8 mouse cellular contexts compared by ENCODE assay signal in genomic region chr4:83417160-83417819, GRCm38 (mm10). TPM values are rescaled to one million over a fixed set of nuclear protein-coding genes. Genes with fewer than 3 reads are reported as not detected.
A peak's percentile ranks its signal among the peaks of the same experiment; 100 is the strongest.
DNase-seq lines count a peak whose midpoint lies in the region; ATAC-seq lines count a peak whose summit lies in the region.

Snapc3 (plus strand) TSS chr4:83417724.

- H3K4me2 ChIP-seq in hindbrain, embryonic 14.5 days (replicated peaks): peak within 1 kb of the TSS; percentile 66

- H3K9ac ChIP-seq in hindbrain, embryonic 14.5 days: peak within 1 kb of the TSS; percentile 92

- peak within 1 kb of the TSS; percentile 88 for H3K27ac ChIP-seq in hindbrain, embryonic 14.5 days

- H3K4me1 ChIP-seq in hindbrain, embryonic 14.5 days (replicated peaks; ENCODE audit: control insufficient read depth, insufficient read depth, low read length): peaks cover 18% of the 10 kb centered on the region

- peak; percentile 99 for ATAC-seq in hindbrain, embryonic 14.5 days (ENCODE audit: low FRiP score)

- DNase-seq in R1 (ENCODE audit: low read depth, low spot score): peak; percentile 98
- peak; percentile 97 to 98 for DNase-seq in cerebellum, postnatal 25 days
- DNase-seq in frontal cortex, postnatal 25 days (ENCODE audit: low spot score in 2 of 2): peak; percentile 91
- peak; percentile 97 for DNase-seq in hindbrain, embryonic 14.5 days (ENCODE audit: low spot score)
- DNase-seq in layer of hippocampus, postnatal 36 days: peak; percentile 96 to 97
- peak; percentile 98 for DNase-seq in lung, postnatal 36 days
- peak; percentile 97 for DNase-seq in retina, postnatal 1 day
- peak; percentile 88 to 95 for DNase-seq in urinary bladder, adult 18-20 months (ENCODE audit: low spot score in 2 of 2)

- H3K27me3 ChIP-seq in hindbrain, embryonic 14.5 days (ENCODE audit: control insufficient read depth, insufficient read depth, low read length): no peaks in the 10 kb centered on the region

- 2% methylated on average over 41 of the region's 41 CpGs for WGBS in hindbrain, embryonic 14.5 days

- H3K36me3 ChIP-seq in hindbrain, embryonic 14.5 days (replicated peaks; ENCODE audit: control insufficient read depth, insufficient read depth): peaks cover 8% of the 10 kb centered on the region; the same call in 1 of the 2 replicates

- no peaks in the 10 kb centered on the region for H3K9me3 ChIP-seq in hindbrain, embryonic 14.5 days (ENCODE audit: control insufficient read depth, low read length)

- H3K4me3 ChIP-seq in hindbrain, embryonic 14.5 days (replicated peaks; ENCODE audit: low read length): peak within 1 kb of the TSS; percentile 82

RNA-seq across cellular contexts. Expression of gene Snapc3, which starts in this region (rescaled TPM):
- polyA plus RNA-seq in hindbrain, embryonic 14.5 days (2014; fragmentation: Nextera tagmentation; extraction: Ambion mirVana): 62.6 and 66.5 TPM in 2 replicates
- total RNA-seq in layer of hippocampus, postnatal 36 days (2021): 10 to 100 TPM; 40.1 to 43.1 TPM

Comparison
In these comparisons a context has a peak if more than half of its experiments do, and no peak if none do; other contexts are left out.
1. Peak in every context shown above with its lines: DNase-seq, ATAC-seq, H3K4me3 ChIP-seq and H3K27ac ChIP-seq.